Mouse (Mus musculus) erythroblast, embryonic 14.5 days (primary cell): ENCODE measurements at regions not wholly inside any gene's neighbourhood (a gene's known extent, or its start where the extent isn't known, plus 50 kb on each side); places are given as distances from the start of the nearest gene placed in this dataset.

Experiments used
- GATA1 ChIP-seq: IDR thresholded peaks from 2 replicates; pipeline ENCODE4 v1.6.1; 2012; ENCODE audit warnings: low read length, inconsistent platforms, mixed read lengths
- TAL1 ChIP-seq: IDR thresholded peaks from 3 replicates; pipeline ENCODE4 v1.6.1; 2012; ENCODE audit warnings: low read length, inconsistent platforms, mixed read lengths

DNA sequence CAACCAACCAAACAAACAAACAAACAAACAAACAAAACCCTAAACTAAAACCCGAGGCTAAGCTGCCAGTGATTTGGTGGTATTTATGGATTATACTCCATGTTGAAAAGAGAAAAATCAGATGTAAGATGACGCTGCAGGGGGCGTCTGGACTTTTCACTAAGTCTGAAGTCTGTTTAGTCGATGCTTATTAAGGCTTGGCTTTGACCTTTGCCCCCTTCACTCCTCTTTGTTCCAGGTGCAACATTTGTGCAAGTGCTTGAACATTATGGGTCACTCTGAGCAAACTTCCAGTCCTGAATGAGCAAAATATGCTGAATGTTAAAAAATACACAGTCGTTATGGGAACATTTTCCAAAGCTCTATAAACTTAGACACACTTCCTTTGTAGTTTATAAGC is 268.6 kb downstream of the Ptprc start:
- no peak for TF ChIP-seq GATA1
- no peak for TF ChIP-seq TAL1
